Mouse (Mus musculus) cerebral cortex, adult 2 months (tissue): ENCODE data around the gene Birc6.

Source experiments
- WGBS: fragments of 180-500 bp; shearing (Covaris S2); methylation state at CpG from one replicate; pipeline ENCODE4 v1.1.7; 2018; 5-methylcytosine and 5-hydroxymethylcytosine counted together

Birc6 gene

DNA sequence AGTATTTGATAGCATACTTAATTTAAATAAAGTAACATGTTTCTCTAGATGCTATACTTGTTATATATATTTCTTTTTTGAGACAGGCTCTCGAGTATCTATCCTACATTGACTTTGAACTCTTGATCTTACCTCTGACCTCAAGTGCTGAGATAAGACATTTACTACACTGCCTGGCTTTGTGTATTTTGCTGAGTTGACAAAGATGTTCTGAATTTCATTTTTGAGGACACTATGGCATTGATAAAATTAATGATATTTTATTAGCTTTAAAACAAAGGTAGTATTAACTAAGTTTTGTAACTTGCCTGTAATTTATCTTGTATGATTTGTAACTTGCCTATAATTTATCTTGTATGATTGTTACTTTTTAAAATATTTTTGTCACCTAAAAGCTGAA, 41.1 kb downstream of the Birc6 start:
- 63% methylated on average over 1 of the region's 1 CpGs for WGBS

DNA sequence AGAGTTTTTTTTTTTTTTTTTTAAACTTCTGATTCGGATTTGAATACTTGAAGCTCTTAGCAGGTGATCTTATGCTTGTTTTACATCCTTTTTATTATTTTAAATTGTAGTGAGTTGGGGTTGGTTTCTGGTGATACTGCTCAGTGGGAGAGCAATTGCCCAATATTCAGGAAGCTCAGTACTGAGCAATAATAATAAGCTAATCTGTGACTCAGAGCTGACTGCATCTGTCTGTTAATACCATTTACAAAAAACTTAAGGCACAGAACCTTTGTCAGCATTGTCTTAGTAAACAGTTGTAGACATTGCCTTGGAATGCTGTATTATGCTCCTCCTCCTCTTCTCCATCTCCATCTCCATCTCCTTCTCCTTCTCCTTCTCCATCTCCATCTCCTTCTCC, 42.5 kb downstream of the Birc6 start:
- 42% methylated on average over 1 of the region's 1 CpGs for WGBS

DNA sequence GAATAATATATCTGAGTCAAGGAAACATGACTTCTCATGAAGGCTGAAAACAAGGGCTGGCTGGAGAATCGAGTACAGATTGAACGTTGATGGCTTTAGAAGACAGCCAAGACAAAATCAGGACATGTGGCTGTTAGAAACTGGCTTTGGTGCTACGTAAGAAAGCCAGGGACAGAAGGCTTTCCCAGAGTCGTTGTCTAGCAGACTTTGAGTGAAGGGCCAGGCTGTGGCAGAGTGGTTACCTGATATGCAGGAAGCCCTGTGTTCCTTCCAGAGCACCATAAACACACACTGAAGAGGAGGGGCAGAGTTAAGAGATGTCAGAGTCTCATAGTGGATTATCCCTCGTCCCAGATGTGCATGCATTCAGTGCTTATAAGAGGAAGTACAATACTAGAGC, 49.1 kb downstream of the Birc6 start:
- WGBS = 31% methylated on average over 5 of the region's 5 CpGs

GRCm38 (mm10) chr17:74579586-74579985, 51.5 kb downstream of the Birc6 start:
- 87% methylated on average over 7 of the region's 7 CpGs for WGBS

DNA sequence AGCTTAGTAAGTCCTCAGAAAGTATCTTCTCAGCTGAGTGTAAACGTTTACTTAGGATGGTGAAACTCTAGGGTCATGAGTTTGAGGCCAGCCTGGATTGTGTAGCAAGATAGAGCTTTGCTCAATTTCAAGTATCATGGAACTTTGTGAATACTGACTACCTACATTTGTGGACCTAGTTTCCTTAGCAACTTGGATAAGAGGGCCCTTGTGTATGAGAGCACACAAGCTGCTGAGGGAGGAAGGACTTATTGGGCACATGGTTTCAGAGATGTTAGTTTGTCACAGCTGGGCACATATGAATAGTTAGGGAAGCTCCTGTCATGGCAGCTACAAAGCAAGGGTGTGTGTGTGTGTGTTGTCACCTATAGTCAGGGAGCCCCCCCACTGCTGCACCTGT, 52.6 kb downstream of the Birc6 start:
- 78% methylated on average over 1 of the region's 1 CpGs for WGBS

DNA sequence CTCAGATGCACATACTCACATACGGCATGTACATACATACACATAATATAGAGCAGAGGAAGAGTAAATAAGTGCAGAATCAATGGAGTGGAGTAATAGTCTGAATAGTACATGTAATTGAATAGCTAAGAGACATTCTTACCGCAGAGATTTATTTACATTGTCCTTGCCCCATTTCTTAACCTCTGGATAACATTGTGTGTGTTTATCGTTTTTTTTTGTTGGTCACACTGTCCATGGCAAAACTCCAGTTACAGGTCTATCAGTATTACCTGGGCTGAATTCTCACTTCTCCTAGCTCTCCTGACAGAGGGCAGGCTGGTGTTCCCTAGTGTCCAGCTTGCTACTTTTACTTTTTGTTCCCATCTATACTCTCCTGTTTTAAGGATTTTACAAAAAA, 58.7 kb downstream of the Birc6 start:
- WGBS = 89% methylated on average over 3 of the region's 3 CpGs

DNA sequence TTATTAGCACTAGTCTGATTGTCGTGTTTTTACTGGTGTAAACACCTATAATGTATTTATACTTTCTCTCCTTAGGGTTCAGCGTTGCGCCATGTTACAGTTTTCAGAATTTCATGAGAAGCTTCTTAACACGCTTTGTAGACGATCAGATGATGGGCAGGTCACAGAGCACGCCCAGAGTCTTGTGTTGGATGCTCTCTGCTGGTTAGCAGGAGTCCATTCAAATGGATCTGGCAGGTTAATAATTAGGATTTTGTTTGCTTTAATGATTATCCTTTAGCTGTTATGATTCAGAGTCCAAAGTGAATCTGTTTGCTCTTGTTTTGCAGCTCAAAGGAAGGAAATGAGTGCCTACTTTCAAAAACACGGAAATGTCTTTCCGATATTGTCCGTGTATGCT, 70.8 kb downstream of the Birc6 start:
- WGBS = 91% methylated on average over 9 of the region's 9 CpGs

- 88% methylated on average over 2 of the region's 2 CpGs for WGBS
Measured at GRCm38 (mm10) chr17:74599396-74599795, 71.3 kb downstream of the Birc6 start.

DNA sequence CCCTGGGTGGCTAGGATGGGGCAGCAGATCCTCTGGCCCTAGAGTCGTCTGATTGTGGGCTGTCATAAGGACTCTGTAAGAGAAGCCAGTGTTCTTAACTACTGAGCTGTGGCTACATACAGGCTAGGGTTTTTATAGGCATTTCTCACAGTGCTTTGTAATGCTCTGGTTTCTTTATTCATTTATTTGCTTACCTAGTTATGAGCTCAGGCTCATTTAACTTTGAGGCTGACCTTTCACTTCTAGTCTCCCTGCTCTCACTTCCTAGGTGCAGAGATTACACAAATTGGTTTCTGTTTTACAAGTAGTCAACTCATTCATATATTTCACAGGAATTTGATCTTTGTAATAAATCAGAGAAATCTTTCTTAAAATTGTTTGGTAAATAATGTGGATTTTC, 73.1 kb downstream of the Birc6 start:
- 70% methylated on average over 1 of the region's 1 CpGs for WGBS

DNA sequence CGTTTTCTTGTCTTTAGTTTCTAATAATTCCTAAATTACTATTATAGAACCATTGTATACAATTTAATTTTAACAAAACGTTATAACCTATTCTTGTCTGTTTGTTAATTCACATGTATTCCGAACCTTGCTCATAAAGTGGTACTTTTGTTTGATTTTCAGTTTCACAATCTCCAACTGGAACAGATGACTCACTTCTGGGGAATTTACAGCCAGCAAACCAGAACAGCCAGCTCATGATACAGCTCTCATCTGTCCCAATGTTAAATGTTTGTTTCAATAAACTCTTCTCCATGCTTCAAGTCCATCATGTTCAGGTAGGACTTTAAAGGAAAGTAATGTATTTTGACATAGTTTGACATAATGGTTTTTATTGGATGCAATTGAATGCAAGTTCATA, 102.7 kb downstream of the Birc6 start:
- WGBS = 62% methylated on average over 3 of the region's 3 CpGs

- 98% methylated on average over 3 of the region's 3 CpGs for WGBS
Measured at GRCm38 (mm10) chr17:74658362-74658761, 130.3 kb downstream of the Birc6 start.

DNA sequence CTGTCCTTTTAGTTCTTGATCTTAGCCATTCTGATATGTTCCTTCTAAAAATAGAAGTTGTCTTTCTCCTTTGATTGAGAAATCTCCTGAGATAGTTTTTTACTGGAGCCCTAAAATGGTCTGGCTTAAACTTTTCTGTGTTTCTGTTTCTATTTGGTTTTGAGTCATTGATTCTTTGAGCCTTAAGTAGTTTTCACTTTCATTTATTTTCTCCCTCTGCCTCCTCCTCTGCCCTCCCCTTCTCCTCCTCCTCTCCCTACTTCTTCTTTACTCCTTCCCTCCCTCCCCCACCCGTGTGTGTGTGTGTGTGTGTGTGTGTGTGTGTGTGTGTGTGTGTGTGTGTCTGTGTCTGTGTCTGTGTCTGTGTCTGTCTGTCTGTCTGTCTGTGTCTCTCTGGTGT, 139.9 kb downstream of the Birc6 start:
- WGBS = 71% methylated on average over 1 of the region's 1 CpGs

GRCm38 (mm10) chr17:74670031-74670430, 141.9 kb downstream of the Birc6 start:
- 87% methylated on average over 13 of the region's 13 CpGs for WGBS

DNA sequence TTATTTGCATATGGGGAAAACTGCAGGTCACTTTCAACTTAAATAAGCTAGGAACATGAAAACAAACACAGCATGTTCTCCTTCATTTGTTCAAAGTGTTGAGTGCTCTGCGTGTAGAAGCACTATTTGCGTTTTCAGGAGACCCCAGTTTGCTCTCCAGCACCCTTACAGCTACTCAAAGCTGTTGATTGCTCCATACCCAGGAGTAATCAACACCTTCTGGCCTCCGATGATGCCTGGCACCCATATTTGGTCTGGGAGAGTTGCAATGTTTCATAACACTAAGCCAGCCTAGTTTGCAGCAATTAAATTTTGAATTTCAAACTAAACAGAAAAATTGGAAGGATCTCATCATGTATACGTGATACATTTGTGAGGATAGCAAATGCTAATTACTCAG, 144.4 kb downstream of the Birc6 start:
- WGBS = 62% methylated on average over 4 of the region's 4 CpGs

DNA sequence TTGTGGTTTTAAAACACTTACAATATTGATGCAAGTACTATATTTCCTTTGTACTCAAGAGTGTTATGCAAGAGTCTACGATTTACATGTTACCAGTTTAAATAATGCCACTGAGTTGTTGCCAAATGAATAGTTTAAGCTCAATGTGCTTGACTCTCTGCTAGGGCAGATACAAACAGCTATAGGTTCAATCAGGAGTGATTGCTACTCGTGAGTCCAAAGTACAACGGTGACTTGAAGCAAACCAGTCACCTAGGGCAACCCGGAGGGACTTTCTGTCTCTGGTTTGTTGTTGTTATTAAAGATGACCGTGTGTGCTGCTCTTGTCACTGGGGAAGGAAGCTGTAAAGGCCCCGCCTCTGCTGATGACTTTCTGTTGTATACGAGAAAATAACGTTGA, 150.0 kb downstream of the Birc6 start:
- 85% methylated on average over 8 of the region's 8 CpGs for WGBS

DNA sequence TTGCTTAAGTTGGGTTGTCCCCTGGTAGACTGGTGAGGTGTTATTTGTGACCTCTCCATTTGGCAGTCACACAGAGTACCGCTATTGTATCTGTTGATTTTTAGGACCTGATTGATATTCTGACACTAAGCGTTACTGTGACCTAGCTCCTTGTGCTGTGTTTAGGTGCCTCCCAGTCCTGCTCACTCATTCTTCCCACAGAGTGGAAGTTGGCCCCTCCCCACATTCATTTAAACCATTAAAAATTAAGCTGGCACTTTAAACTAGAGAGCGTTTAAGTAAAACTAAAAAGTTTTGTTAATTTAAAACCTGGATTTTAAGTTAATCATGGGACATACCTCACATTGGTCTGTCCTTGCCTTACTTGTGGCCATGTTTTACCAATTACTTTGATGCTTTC, 156.8 kb downstream of the Birc6 start:
- WGBS = 98% methylated on average over 3 of the region's 3 CpGs

DNA sequence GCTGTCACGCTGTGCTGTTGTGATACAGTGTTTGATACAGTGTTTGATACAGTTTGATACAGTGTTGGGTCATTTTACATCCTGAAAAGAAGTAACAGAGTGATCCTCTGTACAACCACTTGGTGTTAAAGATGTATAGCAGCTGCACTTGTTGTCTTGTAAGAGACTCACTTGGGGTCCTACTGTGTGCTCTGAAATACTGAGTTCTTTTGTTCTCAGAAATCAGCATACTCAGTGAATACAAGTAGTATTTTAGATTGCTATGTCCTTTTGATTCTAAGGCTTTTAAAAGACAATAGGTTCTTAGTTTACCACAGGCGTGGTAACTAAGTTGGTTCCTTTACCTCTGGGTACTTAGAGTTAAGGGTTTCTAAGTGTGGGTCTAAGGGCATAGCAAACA, 160.5 kb downstream of the Birc6 start:
- 87% methylated on average over 2 of the region's 2 CpGs for WGBS

DNA sequence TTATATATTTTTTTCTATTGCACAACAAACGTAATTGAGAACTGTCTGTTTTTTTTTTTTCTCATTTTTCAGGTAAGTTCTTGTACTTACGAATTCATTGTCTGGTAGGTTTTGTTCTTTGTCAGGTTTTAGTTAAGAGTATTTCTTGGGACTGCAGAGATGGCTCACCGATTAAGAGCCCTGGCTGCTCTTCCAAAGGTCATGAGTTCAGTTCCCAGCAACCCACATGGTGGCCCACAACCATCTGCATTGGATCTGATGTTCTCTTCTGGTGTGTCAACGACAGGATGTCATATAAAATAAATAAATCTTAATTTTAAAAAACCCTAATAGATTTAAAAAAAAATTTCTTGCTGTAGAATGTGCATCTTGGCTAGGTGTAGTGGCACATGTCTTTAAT, 161.3 kb downstream of the Birc6 start:
- 92% methylated on average over 4 of the region's 4 CpGs for WGBS

- WGBS = 96% methylated on average over 2 of the region's 2 CpGs
Measured at GRCm38 (mm10) chr17:74701661-74702060, 173.6 kb downstream of the Birc6 start.

DNA sequence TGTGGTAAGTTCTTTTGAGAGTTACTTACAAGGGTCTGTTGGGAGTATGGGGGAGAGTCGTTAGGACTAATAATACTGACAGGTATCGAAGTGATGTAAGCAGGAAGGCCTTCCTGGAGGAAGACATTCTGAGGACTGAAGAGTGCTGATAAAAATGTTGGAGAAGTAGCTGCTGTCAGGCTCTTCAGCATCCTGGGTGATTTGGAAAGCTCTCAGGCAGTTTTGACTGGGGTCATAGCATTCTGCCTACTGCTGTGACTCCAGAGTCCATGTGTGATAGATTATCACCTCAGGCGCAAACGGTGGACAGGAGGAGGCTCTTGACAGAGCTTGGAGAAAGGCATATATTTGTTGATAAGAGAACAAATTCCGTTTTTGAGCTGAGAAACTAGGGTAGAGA, 177.4 kb downstream of the Birc6 start:
- 86% methylated on average over 5 of the region's 5 CpGs for WGBS

GRCm38 (mm10) chr17:74707637-74708152, 179.6 kb downstream of the Birc6 start:
- 89% methylated on average over 7 of the region's 7 CpGs for WGBS

- WGBS = 69% methylated on average over 4 of the region's 4 CpGs
Measured at GRCm38 (mm10) chr17:74710731-74711130, 182.6 kb downstream of the Birc6 start.

DNA sequence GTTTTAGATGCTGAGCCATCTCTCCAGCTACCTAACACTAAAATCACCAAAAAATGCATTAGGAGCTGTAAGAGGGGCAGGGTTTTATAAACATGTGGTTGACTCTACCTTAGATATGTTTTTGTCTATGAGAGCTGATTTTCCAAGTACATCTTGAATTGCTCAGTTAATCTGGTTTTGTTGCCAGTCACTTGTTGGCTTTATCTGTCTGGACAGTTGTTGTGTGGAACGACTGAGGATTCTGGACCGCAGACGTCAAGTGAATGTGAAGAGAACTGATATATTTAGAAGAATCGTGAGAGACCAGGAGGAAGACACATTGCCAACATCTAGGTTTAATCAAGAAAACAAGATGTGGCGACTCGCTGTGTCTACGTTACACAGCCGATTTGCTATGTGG, 183.5 kb downstream of the Birc6 start:
- 79% methylated on average over 8 of the region's 8 CpGs for WGBS

DNA sequence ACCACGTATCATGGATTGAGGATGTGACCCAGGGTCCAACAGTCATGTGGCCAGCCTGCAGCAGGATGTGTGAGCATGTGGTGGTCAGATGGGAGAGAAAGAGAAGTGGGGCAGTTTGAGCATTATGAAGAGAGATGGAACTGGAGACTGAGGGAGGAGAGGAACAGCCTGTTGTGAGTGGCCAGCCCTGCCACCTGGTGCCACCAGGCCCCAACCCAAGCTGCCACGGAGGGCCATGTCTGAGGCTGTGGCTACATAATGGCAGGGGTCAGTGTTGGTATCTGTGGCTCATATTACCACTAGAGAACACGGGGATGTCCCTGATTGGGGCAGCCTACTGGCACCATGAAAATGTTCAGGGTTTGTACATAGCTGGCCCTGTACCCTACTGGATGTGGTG, 187.0 kb downstream of the Birc6 start:
- 64% methylated on average over 3 of the region's 3 CpGs for WGBS

DNA sequence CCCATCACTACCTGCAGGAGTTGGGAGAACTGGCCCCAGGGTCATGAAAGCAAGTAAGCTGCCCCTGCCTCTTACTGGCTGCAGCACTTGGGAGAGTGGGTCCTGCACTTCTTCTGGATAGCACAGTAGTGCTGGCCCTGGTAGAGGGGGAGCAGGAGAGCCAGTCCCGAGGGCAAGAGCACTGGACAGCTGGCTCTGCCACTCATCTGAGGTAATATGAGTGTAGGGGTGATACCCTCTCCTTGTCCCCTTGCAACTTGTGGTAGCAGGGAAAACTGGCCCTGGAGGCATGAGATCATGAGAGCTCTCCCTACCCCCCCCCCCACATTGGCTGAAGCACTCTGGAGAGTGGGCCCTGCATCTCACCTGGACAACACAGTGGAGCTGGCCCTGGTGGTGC, 187.6 kb downstream of the Birc6 start:
- 33% methylated on average over 1 of the region's 1 CpGs for WGBS
